Comparison of ENCODE assay signal across 7 mouse cellular contexts in genomic region chr10:59907695-59908299, GRCm38 (mm10). TPM values are rescaled to one million over a fixed set of nuclear protein-coding genes. Genes with fewer than 3 reads are reported as not detected.
DNase-seq lines count a peak whose midpoint lies in the region; ATAC-seq lines count a peak whose summit lies in the region.

No protein-coding gene starts in this region.

- no peak overlapping the region for H3K9ac ChIP-seq in hindbrain, embryonic 11.5 days (ENCODE audit: low read depth, low read length)
- no peak overlapping the region for H3K9ac ChIP-seq in liver, embryonic 16.5 days (ENCODE audit: low read depth, low read length)
- H3K9ac ChIP-seq in stomach, embryonic 15.5 days = no peak overlapping the region

- peak; percentile 55 for DNase-seq in retina, postnatal 1 day
- DNase-seq in retina, embryonic 14.5 days (ENCODE audit: low spot score) = no peak
- peak; percentile 80 for DNase-seq in brain, adult 2 months (ENCODE audit: low read depth, low spot score)
- no peak for DNase-seq in hindbrain, embryonic 11.5 days (ENCODE audit: low spot score)
- no peak for DNase-seq in testis, postnatal 14 days (ENCODE audit: low spot score)

- H3K4me3 ChIP-seq in hindbrain, embryonic 11.5 days (ENCODE audit: low read depth, low read length) = no peak overlapping the region
- H3K4me3 ChIP-seq in liver, embryonic 16.5 days (ENCODE audit: low read depth, low read length) = no peak overlapping the region
- no peak overlapping the region for H3K4me3 ChIP-seq in stomach, embryonic 15.5 days (replicated peaks)

- H3K4me2 ChIP-seq in hindbrain, embryonic 11.5 days (replicated peaks; ENCODE audit: low read depth, low read length) = no peak overlapping the region
- H3K4me2 ChIP-seq in liver, embryonic 16.5 days (ENCODE audit: low read depth, low read length) = no peak overlapping the region
- 0 out of 2 replicates have a peak overlapping the region, but pooled peaks have one; percentile 6 for H3K4me2 ChIP-seq in stomach, embryonic 15.5 days

- no peaks in the 10 kb centered on the region for H3K36me3 ChIP-seq in hindbrain, embryonic 11.5 days (ENCODE audit: control insufficient read depth, insufficient read depth, low read length)
- no peaks in the 10 kb centered on the region for H3K36me3 ChIP-seq in liver, embryonic 16.5 days (ENCODE audit: control insufficient read depth, insufficient read depth)
- no peaks in the 10 kb centered on the region for H3K36me3 ChIP-seq in stomach, embryonic 15.5 days

- peaks cover 15% of the 10 kb centered on the region for H3K4me1 ChIP-seq in hindbrain, embryonic 11.5 days (replicated peaks; ENCODE audit: control insufficient read depth, insufficient read depth, low read length)
- peaks cover 28% of the 10 kb centered on the region for H3K4me1 ChIP-seq in liver, embryonic 16.5 days (ENCODE audit: control insufficient read depth, low read depth, low read length)
- H3K4me1 ChIP-seq in stomach, embryonic 15.5 days = peaks cover 53% of the 10 kb centered on the region

- H3K27ac ChIP-seq in hindbrain, embryonic 11.5 days (ENCODE audit: low read depth, low read length) = 0 out of 2 replicates have a peak overlapping the region, but pooled peaks have one; percentile 42
- peak overlapping the region; percentile 39 for H3K27ac ChIP-seq in liver, embryonic 16.5 days (ENCODE audit: low read length)
- peak overlapping the region; percentile 92 for H3K27ac ChIP-seq in stomach, embryonic 15.5 days

- peak; percentile 4; the same call in 1 of the 2 replicates for ATAC-seq in hindbrain, embryonic 11.5 days (ENCODE audit: low FRiP score)
- ATAC-seq in liver, embryonic 16.5 days (ENCODE audit: low read depth) = peak; percentile 18; the same call in 1 of the 2 replicates
- peak; percentile 74 for ATAC-seq in stomach, embryonic 15.5 days (ENCODE audit: insufficient read depth, low FRiP score, low read depth)

- H3K27me3 ChIP-seq in hindbrain, embryonic 11.5 days (ENCODE audit: control insufficient read depth, insufficient read depth, low read length) = no peaks in the 10 kb centered on the region
- H3K27me3 ChIP-seq in liver, embryonic 16.5 days (ENCODE audit: control insufficient read depth, insufficient read depth, low read depth, low read length) = peaks cover 25% of the 10 kb centered on the region
- H3K27me3 ChIP-seq in stomach, embryonic 15.5 days (replicated peaks) = no peaks in the 10 kb centered on the region

- 52% methylated on average over 7 of the region's 7 CpGs for WGBS in hindbrain, embryonic 11.5 days
- 25% methylated on average over 7 of the region's 7 CpGs for WGBS in liver, embryonic 16.5 days (ENCODE audit: insufficient replicate concordance)
- WGBS in stomach, embryonic 15.5 days = 24% methylated on average over 7 of the region's 7 CpGs

- H3K9me3 ChIP-seq in hindbrain, embryonic 11.5 days (ENCODE audit: control insufficient read depth, low read length) = no peaks in the 10 kb centered on the region
- H3K9me3 ChIP-seq in liver, embryonic 16.5 days (replicated peaks; ENCODE audit: control insufficient read depth, low read length) = no peaks in the 10 kb centered on the region
- H3K9me3 ChIP-seq in stomach, embryonic 15.5 days = no peaks in the 10 kb centered on the region

RNA-seq across cellular contexts. Expression of gene Dnajb12, which starts 28.4 kb away (rescaled TPM):
- polyA plus RNA-seq in hindbrain, embryonic 11.5 days (2014; fragmentation: Nextera tagmentation; extraction: Ambion mirVana) = 22.0 and 22.6 TPM in 2 replicates
- polyA plus RNA-seq in liver, embryonic 16.5 days (2015; fragmentation: Nextera tagmentation; extraction: Ambion mirVana) = 14.8 and 15.5 TPM in 2 replicates
- polyA plus RNA-seq in stomach, embryonic 15.5 days (2015; fragmentation: Nextera tagmentation; extraction: Ambion mirVana) = 20.6 and 22.0 TPM in 2 replicates

RNA-seq across cellular contexts. Expression of gene Ddit4, which starts 43.8 kb away (rescaled TPM):
- 4.6 and 5.5 TPM in 2 replicates for polyA plus RNA-seq in hindbrain, embryonic 11.5 days (2014; fragmentation: Nextera tagmentation; extraction: Ambion mirVana)
- polyA plus RNA-seq in liver, embryonic 16.5 days (2015; fragmentation: Nextera tagmentation; extraction: Ambion mirVana) = 5.0 and 6.8 TPM in 2 replicates
- 45.6 and 45.8 TPM in 2 replicates for polyA plus RNA-seq in stomach, embryonic 15.5 days (2015; fragmentation: Nextera tagmentation; extraction: Ambion mirVana)

Comparison
In these comparisons a context has a peak if more than half of its experiments do, and no peak if none do; other contexts are left out.
1. DNase-seq: peak in retina, postnatal 1 day (single experiment) and brain, adult 2 months (single experiment); none in retina, embryonic 14.5 days (single experiment), hindbrain, embryonic 11.5 days (single experiment) and testis, postnatal 14 days (single experiment).
2. ATAC-seq: peak in every context shown above with its lines; median percentile 74 in stomach, embryonic 15.5 days; 18 in liver, embryonic 16.5 days; 4 in hindbrain, embryonic 11.5 days.
3. H3K27ac ChIP-seq: peak in every context shown above with its lines; median percentile 92 in stomach, embryonic 15.5 days; 42 in hindbrain, embryonic 11.5 days; 39 in liver, embryonic 16.5 days.